11 mouse cellular contexts compared by ENCODE assay signal in genomic region chr11:8503735-8504134, GRCm38 (mm10).
DNase-seq lines count a peak whose midpoint lies in the region; ATAC-seq and TF ChIP-seq lines count a peak whose summit lies in the region.
"Had no signal": no experiment of that assay in that cellular context is flagged by ENCODE, and none has a peak within 500 bp of the region (broad histone marks: within the 10 kb centered on the region; RNA-seq: fewer than 3 reads in every experiment).

No protein-coding gene starts in this region.

- no peaks in the 10 kb centered on the region for H3K27me3 ChIP-seq in erythroblast, embryonic 14.5 days (ENCODE audit: control insufficient read depth)
- no peaks in the 10 kb centered on the region for H3K27me3 ChIP-seq in intestine, postnatal 0 days (replicated peaks; ENCODE audit: control insufficient read depth, insufficient read depth, low read length)
- H3K27me3 ChIP-seq in liver, embryonic 13.5 days, result no peaks in the 10 kb centered on the region
- no peaks in the 10 kb centered on the region for H3K27me3 ChIP-seq in stomach, embryonic 14.5 days (ENCODE audit: control insufficient read depth, insufficient read depth, low read length)
- H3K27me3 ChIP-seq in midbrain, embryonic 14.5 days (ENCODE audit: control insufficient read depth, insufficient read depth, low read length), result no peaks in the 10 kb centered on the region
- H3K27me3 ChIP-seq in forebrain, embryonic 11.5 days (ENCODE audit: control insufficient read depth, insufficient read depth, low read length), result no peaks in the 10 kb centered on the region

- H3K36me3 ChIP-seq in erythroblast, embryonic 14.5 days (ENCODE audit: control insufficient read depth), result no peaks in the 10 kb centered on the region
- H3K36me3 ChIP-seq in intestine, postnatal 0 days (ENCODE audit: control insufficient read depth, insufficient read depth), result peaks cover 32% of the 10 kb centered on the region
- H3K36me3 ChIP-seq in liver, embryonic 13.5 days, result no peaks in the 10 kb centered on the region
- H3K36me3 ChIP-seq in stomach, embryonic 14.5 days (ENCODE audit: control insufficient read depth, insufficient read depth, low read length), result peaks cover 14% of the 10 kb centered on the region
- no peaks in the 10 kb centered on the region for H3K36me3 ChIP-seq in midbrain, embryonic 14.5 days (ENCODE audit: control insufficient read depth, insufficient read depth, low read length)
- no peaks in the 10 kb centered on the region for H3K36me3 ChIP-seq in forebrain, embryonic 11.5 days (ENCODE audit: control insufficient read depth, insufficient read depth, low read length)

- H3K4me1 ChIP-seq in erythroblast, embryonic 14.5 days (ENCODE audit: control insufficient read depth), result no peaks in the 10 kb centered on the region
- peaks cover 10% of the 10 kb centered on the region for H3K4me1 ChIP-seq in intestine, postnatal 0 days (replicated peaks; ENCODE audit: control insufficient read depth, insufficient read depth, low read length)
- peaks cover 7% of the 10 kb centered on the region for H3K4me1 ChIP-seq in liver, embryonic 13.5 days (replicated peaks)
- 0 out of 2 replicates have a peak, but pooled peaks cover 5% of the 10 kb centered on the region for H3K4me1 ChIP-seq in stomach, embryonic 14.5 days (ENCODE audit: control insufficient read depth, insufficient read depth, low read length)
- H3K4me1 ChIP-seq in midbrain, embryonic 14.5 days (ENCODE audit: control insufficient read depth, insufficient read depth, low read length), result no peaks in the 10 kb centered on the region
- H3K4me1 ChIP-seq in forebrain, embryonic 11.5 days (replicated peaks; ENCODE audit: control insufficient read depth, insufficient read depth, low read length), result no peaks in the 10 kb centered on the region

- no peak for ATAC-seq in erythroblast, adult 5-6 weeks (replicated peaks; ENCODE audit: low FRiP score, poor library complexity, severe bottlenecking)
- ATAC-seq in intestine, postnatal 0 days, result peak; percentile 92
- ATAC-seq in liver, embryonic 13.5 days (ENCODE audit: low read depth), result peak; percentile 72
- peak; percentile 91 for ATAC-seq in stomach, embryonic 14.5 days (ENCODE audit: insufficient number of reproducible peaks, insufficient read depth, low FRiP score, low read depth)
- no peak for ATAC-seq in midbrain, embryonic 14.5 days (ENCODE audit: low FRiP score, low TSS enrichment)
- no peak for ATAC-seq in forebrain, embryonic 11.5 days (replicated peaks; ENCODE audit: low FRiP score)

- no peak for TF ChIP-seq CTCF in intestine, postnatal 0 days (IDR thresholded peaks at IDR 0.05; ENCODE audit: low read depth)

- H3K9me3 ChIP-seq in erythroblast, embryonic 14.5 days (ENCODE audit: control insufficient read depth, low read length), result no peaks in the 10 kb centered on the region
- no peaks in the 10 kb centered on the region for H3K9me3 ChIP-seq in intestine, postnatal 0 days (ENCODE audit: control insufficient read depth)
- H3K9me3 ChIP-seq in liver, embryonic 13.5 days (replicated peaks), result no peaks in the 10 kb centered on the region
- H3K9me3 ChIP-seq in stomach, embryonic 14.5 days (ENCODE audit: control insufficient read depth, low read depth, low read length), result no peaks in the 10 kb centered on the region
- no peaks in the 10 kb centered on the region for H3K9me3 ChIP-seq in midbrain, embryonic 14.5 days (ENCODE audit: control insufficient read depth, low read length)
- H3K9me3 ChIP-seq in forebrain, embryonic 11.5 days (ENCODE audit: control insufficient read depth, low read length), result no peaks in the 10 kb centered on the region

- peak overlapping the region; percentile 17 for H3K4me3 ChIP-seq in erythroblast, embryonic 14.5 days (replicated peaks)
- peak overlapping the region; percentile 35 for H3K4me3 ChIP-seq in intestine, postnatal 0 days (ENCODE audit: low read depth, low read length)
- H3K4me3 ChIP-seq in liver, embryonic 13.5 days (replicated peaks), result peak overlapping the region; percentile 34
- peak overlapping the region; percentile 22 for H3K4me3 ChIP-seq in stomach, embryonic 14.5 days (ENCODE audit: low read depth, low read length)
- H3K4me3 ChIP-seq in midbrain, embryonic 14.5 days (replicated peaks; ENCODE audit: low read depth, low read length), result no peak overlapping the region
- no peak overlapping the region for H3K4me3 ChIP-seq in forebrain, embryonic 11.5 days (ENCODE audit: low read depth, low read length)
- H3K4me3 ChIP-seq: heart, adult 2 months had no signal

- peak overlapping the region; percentile 65 for H3K4me2 ChIP-seq in intestine, postnatal 0 days (replicated peaks; ENCODE audit: low read depth)
- peak overlapping the region; percentile 38 for H3K4me2 ChIP-seq in liver, embryonic 13.5 days
- peak overlapping the region; percentile 36 for H3K4me2 ChIP-seq in stomach, embryonic 14.5 days (replicated peaks; ENCODE audit: low read depth, low read length)
- H3K4me2 ChIP-seq in midbrain, embryonic 14.5 days (ENCODE audit: low read length), result no peak overlapping the region
- H3K4me2 ChIP-seq in forebrain, embryonic 11.5 days (ENCODE audit: low read depth, low read length, severe bottlenecking), result no peak overlapping the region

- WGBS in intestine, postnatal 0 days, result 18% methylated on average over 11 of the region's 11 CpGs
- WGBS in liver, embryonic 13.5 days (ENCODE audit: insufficient replicate concordance), result 47% methylated on average over 11 of the region's 11 CpGs
- WGBS in stomach, embryonic 14.5 days, result 18% methylated on average over 11 of the region's 11 CpGs
- WGBS in midbrain, embryonic 14.5 days, result 36% methylated on average over 11 of the region's 11 CpGs
- WGBS in forebrain, embryonic 11.5 days, result 39% methylated on average over 11 of the region's 11 CpGs

- DNase-seq in liver, embryonic 13.5 days, result no peak
- DNase-seq in thymus, postnatal 0 days (ENCODE audit: low spot score), result no peak
- DNase-seq in midbrain, embryonic 14.5 days, result no peak
- DNase-seq in forebrain, embryonic 11.5 days (ENCODE audit: low spot score), result no peak
- DNase-seq: cerebellum, postnatal 25 days; heart, adult 2 months; layer of hippocampus, adult 9-11 months had no signal

- peak overlapping the region; percentile 89 for H3K27ac ChIP-seq in intestine, postnatal 0 days (ENCODE audit: low read depth, low read length)
- H3K27ac ChIP-seq in liver, embryonic 13.5 days, result 0 out of 2 replicates have a peak overlapping the region, but pooled peaks have one; percentile 64
- H3K27ac ChIP-seq in stomach, embryonic 14.5 days (ENCODE audit: low read length), result peak overlapping the region; percentile 82; the same call in 1 of the 2 replicates
- no peak overlapping the region for H3K27ac ChIP-seq in midbrain, embryonic 14.5 days (replicated peaks; ENCODE audit: low read depth, low read length)
- H3K27ac ChIP-seq in forebrain, embryonic 11.5 days (ENCODE audit: low read depth, low read length), result no peak overlapping the region
- H3K27ac ChIP-seq: heart, adult 2 months had no signal

- H3K9ac ChIP-seq in intestine, postnatal 0 days (ENCODE audit: low read depth, low read length), result peak overlapping the region; percentile 55
- no peak overlapping the region for H3K9ac ChIP-seq in liver, embryonic 13.5 days
- H3K9ac ChIP-seq in stomach, embryonic 14.5 days (replicated peaks; ENCODE audit: low read depth, low read length), result no peak overlapping the region
- no peak overlapping the region for H3K9ac ChIP-seq in midbrain, embryonic 14.5 days (replicated peaks; ENCODE audit: low read length)
- no peak overlapping the region for H3K9ac ChIP-seq in forebrain, embryonic 11.5 days (ENCODE audit: low read length)

Comparison
In these comparisons a context has a peak if more than half of its experiments do, and no peak if none do; other contexts are left out.
1. H3K4me3 ChIP-seq: peak in erythroblast, embryonic 14.5 days (single experiment), intestine, postnatal 0 days (single experiment), liver, embryonic 13.5 days (single experiment) and stomach, embryonic 14.5 days (single experiment); none in midbrain, embryonic 14.5 days (single experiment) and forebrain, embryonic 11.5 days (single experiment).
2. ATAC-seq: peak in intestine, postnatal 0 days (single experiment), liver, embryonic 13.5 days (single experiment) and stomach, embryonic 14.5 days (single experiment); none in erythroblast, adult 5-6 weeks (single experiment), midbrain, embryonic 14.5 days (single experiment) and forebrain, embryonic 11.5 days (single experiment).
3. H3K27ac ChIP-seq: peak in intestine, postnatal 0 days (single experiment), liver, embryonic 13.5 days (single experiment) and stomach, embryonic 14.5 days (single experiment); none in midbrain, embryonic 14.5 days (single experiment) and forebrain, embryonic 11.5 days (single experiment).
4. H3K4me2 ChIP-seq: peak in intestine, postnatal 0 days (single experiment), liver, embryonic 13.5 days (single experiment) and stomach, embryonic 14.5 days (single experiment); none in midbrain, embryonic 14.5 days (single experiment) and forebrain, embryonic 11.5 days (single experiment).